Mouse (Mus musculus) small intestine, adult 2 months (tissue): ENCODE data around the gene Slc17a7. TPM values are rescaled to one million over a fixed set of nuclear protein-coding genes. Genes with fewer than 3 reads are reported as not detected.
A peak's percentile ranks its signal among the peaks of the same experiment; 100 is the strongest.
"Not testable (repeated sequence)": the region's sequence is repeated elsewhere in the genome, so short reads cannot be mapped to it uniquely, and the experiment has no call there.

Source experiments
- H3K27ac ChIP-seq: fragments of 200-500 bp; 2 replicates; pipeline ENCODE4 v1.5.1; 2012; ENCODE audit warnings: low read depth, low read length, control low read depth, inconsistent platforms; ENCODE audit not compliant: insufficient read depth
- H3K27me3 ChIP-seq: fragments of 200-500 bp; 2 replicates; pipeline ENCODE4 v1.6.1; 2012; ENCODE audit warnings: mild to moderate bottlenecking, moderate library complexity, low read length, inconsistent platforms; ENCODE audit not compliant: control insufficient read depth, insufficient read depth
- H3K36me3 ChIP-seq: fragments of 200-500 bp; 2 replicates; pipeline ENCODE4 v1.6.1; 2012; ENCODE audit warnings: mild to moderate bottlenecking, low read length, control low read depth, inconsistent platforms; ENCODE audit not compliant: control insufficient read depth, insufficient read depth
- H3K4me1 ChIP-seq: fragments of 200-500 bp; 2 replicates; pipeline ENCODE4 v1.6.1; 2012; ENCODE audit warnings: low read length, inconsistent platforms, mixed read lengths; ENCODE audit not compliant: control insufficient read depth, insufficient read depth, insufficient read length
- H3K4me3 ChIP-seq: fragments of 200-500 bp; 2 replicates; pipeline ENCODE4 v1.5.1; 2012; ENCODE audit warnings: low read depth, mild to moderate bottlenecking, control low read depth, inconsistent platforms, low read length, moderate library complexity
- CTCF ChIP-seq: fragments of 200-500 bp; IDR thresholded peaks from 2 replicates; pipeline ENCODE4 v1.5.1; 2012; ENCODE audit warnings: low read depth, mild to moderate bottlenecking, control low read depth, inconsistent platforms, low read length, moderate library complexity, mixed read lengths; ENCODE audit not compliant: insufficient replicate concordance, insufficient read length; ENCODE audit errors: extremely low read depth
- POLR2A ChIP-seq: fragments of 200-500 bp; IDR thresholded peaks from 2 replicates; pipeline ENCODE4 v1.6.1; 2012; ENCODE audit warnings: low read depth, mild to moderate bottlenecking, control low read depth, inconsistent platforms, low read length, moderate library complexity
- WGBS: fragments of 180-500 bp; shearing (Covaris S2); methylation state at CpG from one replicate; pipeline ENCODE4 v1.1.7; 2018; 5-methylcytosine and 5-hydroxymethylcytosine counted together
- polyA plus RNA-seq: library from polyadenylated mRNA; depleted of rRNA; stranded (reverse); fragments of >200 nt; gene quantifications from 2 replicates; pipeline ENCODE4 v1.2.3, GENCODE M21; 2012

Slc17a7 gene
- polyA plus RNA-seq, 1 experiment, result 0.09 TPM

DNA sequence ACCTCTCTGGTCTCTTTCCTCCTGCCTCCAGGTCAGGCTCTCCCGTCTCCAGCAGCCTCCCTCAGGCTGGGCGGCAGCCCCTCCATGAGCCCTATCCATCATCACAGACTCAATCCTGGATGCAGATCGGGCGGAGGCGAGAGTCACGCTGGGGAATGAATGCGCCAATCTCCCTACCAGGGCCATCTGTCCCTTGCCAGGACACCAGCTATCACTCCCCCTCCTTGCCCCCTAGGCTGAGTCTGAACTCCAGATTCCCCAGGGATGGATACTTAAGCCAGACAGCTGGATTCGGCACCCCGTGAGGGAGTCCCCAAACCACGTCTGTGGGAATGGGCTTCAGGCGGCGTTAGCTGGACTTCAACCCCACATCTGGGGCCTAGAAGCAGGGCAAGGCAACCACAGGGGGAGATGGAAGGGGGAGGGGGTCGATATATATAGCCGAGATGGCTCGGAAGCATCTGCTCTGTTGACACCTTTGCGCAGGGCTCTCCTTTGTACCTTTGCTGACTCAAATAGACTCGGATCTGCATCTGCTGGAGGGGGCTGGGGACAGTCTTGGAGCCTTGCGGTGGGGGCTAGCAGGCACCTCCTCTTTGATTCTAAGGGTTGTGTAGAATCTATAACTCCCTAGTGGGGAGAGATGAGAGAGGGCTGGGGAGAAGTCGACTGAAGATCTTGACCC lies 4.2 kb downstream of the Slc17a7 start:
- Histone ChIP-seq H3K36me3 (no peaks in the 10 kb centered on the region), H3K27me3 (peaks cover 65% of the 10 kb centered on the region), H3K4me1 (0 out of 2 replicates have a peak, but pooled peaks cover 3% of the 10 kb centered on the region), H3K4me3 (no peak overlapping the region), H3K27ac (no peak overlapping the region)
- TF ChIP-seq CTCF, result no peak
- TF ChIP-seq POLR2A, result no peak
- WGBS, result 9% methylated on average over 19 of the region's 19 CpGs

DNA sequence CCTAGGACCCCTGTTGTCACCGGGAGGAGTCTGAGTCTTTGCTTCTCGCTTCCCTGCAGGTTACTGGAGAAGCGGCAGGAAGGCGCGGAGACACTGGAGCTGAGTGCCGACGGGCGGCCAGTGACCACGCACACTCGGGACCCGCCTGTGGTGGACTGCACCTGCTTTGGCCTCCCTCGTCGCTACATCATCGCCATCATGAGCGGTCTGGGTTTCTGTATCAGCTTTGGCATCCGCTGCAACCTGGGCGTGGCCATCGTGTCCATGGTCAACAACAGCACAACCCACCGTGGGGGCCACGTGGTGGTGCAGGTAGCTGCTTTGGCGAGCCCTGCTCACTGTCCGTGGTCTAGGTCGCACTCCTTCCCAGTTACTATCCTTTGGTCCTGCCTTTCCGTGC lies 4.9 kb downstream of the Slc17a7 start:
- no peaks in the 10 kb centered on the region for H3K36me3 ChIP-seq
- WGBS, result 12% methylated on average over 24 of the region's 24 CpGs
- H3K27me3 ChIP-seq, result peaks cover 65% of the 10 kb centered on the region
- 0 out of 2 replicates have a peak, but pooled peaks cover 3% of the 10 kb centered on the region for H3K4me1 ChIP-seq
- H3K4me3 ChIP-seq, result no peak overlapping the region
- TF ChIP-seq CTCF, result no peak
- no peak for TF ChIP-seq POLR2A
- no peak overlapping the region for H3K27ac ChIP-seq

DNA sequence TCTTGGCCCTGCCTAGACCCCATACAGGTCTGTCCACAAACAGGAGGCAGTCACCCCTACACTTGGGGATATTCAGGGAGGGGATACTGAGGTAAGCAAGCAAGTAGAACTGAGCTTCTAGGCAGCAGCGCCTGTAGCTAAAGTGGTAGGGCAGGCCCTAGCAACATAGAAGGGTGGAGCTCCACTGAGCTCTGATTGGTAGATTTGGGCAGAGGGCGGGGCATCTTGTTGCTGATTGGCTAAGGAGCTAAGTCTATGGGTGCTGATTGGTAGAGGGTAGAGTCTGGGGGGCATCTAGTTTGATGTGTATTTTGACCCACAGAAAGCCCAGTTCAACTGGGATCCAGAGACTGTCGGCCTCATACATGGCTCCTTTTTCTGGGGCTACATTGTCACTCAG lies 5.7 kb downstream of the Slc17a7 start:
- Histone ChIP-seq H3K36me3 (no peaks in the 10 kb centered on the region), H3K27ac (no peak overlapping the region), H3K4me1 (0 out of 2 replicates have a peak, but pooled peaks cover 3% of the 10 kb centered on the region), H3K4me3 (no peak overlapping the region), H3K27me3 (peaks cover 61% of the 10 kb centered on the region)
- 93% methylated on average over 3 of the region's 3 CpGs for WGBS
- TF ChIP-seq CTCF, result no peak
- TF ChIP-seq POLR2A, result no peak

DNA sequence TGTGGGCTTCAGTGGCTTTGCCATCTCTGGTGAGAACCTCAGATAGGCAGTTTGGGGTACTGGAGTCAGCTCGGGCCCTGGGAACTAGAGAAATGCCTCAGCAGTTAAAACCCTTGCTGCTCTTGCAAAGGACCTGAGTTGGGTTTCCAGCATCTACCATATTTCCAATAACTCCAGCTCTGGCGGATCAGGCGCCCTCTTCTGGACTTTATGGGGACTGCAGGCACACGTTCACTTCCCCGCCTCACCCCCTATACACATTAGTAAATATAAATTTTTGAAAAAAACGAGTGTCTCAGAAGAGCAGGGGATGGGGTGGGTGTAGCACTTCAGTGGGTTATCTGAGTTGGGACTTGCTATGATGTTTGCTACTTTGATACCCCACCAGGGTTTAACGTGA lies 9.2 kb downstream of the Slc17a7 start:
- 0 out of 2 replicates have a peak, but pooled peaks cover 3% of the 10 kb centered on the region for H3K4me1 ChIP-seq
- no peak overlapping the region for H3K27ac ChIP-seq
- no peaks in the 10 kb centered on the region for H3K36me3 ChIP-seq
- TF ChIP-seq CTCF (peak; percentile 49; the same call in 1 of the 2 replicates), POLR2A (no peak)
- H3K4me3 ChIP-seq, result no peak overlapping the region
- peaks cover 66% of the 10 kb centered on the region for H3K27me3 ChIP-seq
- 60% methylated on average over 7 of the region's 7 CpGs for WGBS

DNA sequence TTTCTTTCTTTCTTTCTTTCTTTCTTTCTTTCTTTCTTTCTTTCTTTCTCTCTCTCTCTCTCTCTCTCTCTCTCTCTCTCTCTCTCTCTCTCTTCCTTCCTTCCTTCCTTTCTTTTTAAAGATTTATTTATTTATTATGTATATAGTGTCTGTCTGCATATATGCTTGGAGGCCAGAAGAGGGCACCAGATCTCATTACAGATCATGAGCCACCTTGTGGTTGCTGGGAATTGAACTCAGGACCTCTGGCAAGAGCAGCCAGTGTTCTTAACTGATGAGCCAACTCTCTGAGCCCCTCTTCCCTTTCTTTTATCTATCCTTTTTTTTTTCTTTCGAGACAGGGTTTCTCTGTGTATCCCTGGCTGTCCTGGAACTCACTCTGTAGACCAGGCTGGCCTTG lies 10.0 kb downstream of the Slc17a7 start:
- TF ChIP-seq CTCF, result peak; percentile 46; the same call in 1 of the 2 replicates
- 53% methylated on average over 1 of the region's 1 CpGs for WGBS
- H3K27ac ChIP-seq, H3K4me1 ChIP-seq, H3K36me3 ChIP-seq, H3K4me3 ChIP-seq: not testable (repeated sequence)
- peaks cover 66% of the 10 kb centered on the region for H3K27me3 ChIP-seq

DNA sequence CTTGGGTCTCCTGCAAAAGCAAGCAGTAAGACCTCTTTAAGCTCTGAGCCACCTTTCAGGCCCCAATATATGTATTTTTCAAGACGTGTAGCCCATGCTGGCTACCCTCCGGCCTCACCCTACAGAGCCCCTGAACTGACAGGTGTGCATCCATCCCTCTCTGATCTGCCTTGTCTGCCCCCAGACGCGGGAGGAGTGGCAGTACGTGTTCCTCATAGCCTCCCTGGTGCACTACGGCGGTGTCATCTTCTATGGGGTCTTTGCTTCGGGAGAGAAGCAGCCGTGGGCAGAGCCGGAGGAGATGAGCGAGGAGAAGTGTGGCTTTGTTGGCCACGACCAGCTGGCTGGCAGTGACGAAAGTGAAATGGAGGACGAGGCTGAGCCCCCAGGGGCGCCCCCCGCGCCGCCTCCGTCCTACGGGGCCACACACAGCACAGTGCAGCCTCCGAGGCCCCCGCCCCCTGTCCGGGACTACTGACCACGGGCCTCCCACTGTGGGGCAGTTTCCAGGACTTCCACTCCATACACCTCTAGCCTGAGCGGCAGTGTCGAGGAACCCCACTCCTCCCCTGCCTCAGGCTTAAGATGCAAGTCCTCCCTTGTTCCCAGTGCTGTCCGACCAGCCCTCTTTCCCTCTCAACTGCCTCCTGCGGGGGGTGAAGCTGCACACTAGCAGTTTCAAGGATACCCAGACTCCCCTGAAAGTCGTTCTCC lies 11.0 kb downstream of the Slc17a7 start:
- WGBS, result 8% methylated on average over 28 of the region's 29 CpGs
- Histone ChIP-seq H3K4me3 (no peak overlapping the region), H3K27me3 (peaks cover 64% of the 10 kb centered on the region), H3K36me3 (no peaks in the 10 kb centered on the region), H3K4me1 (no peaks in the 10 kb centered on the region), H3K27ac (no peak overlapping the region)
- TF ChIP-seq POLR2A, result no peak
- TF ChIP-seq CTCF, result no peak

DNA sequence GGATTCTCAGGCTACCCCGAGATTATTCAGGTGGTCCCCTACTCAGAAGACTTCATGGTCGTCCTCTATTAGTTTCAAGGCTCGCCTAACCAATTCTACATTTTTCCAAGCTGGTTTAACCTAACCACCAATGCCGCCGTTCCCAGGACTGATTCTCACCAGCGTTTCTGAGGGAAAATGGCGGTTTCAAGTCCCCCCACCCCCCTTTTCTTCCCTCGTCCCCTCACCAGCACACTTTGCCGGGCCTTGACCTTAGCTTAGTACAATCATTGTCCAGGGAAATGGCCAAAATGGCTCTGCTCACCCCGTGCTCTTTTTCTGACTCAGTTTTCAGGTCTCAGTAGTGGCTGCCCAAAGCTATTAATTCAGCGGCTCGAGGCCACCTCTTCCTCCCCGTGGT lies 11.6 kb downstream of the Slc17a7 start:
- Histone ChIP-seq H3K36me3 (no peaks in the 10 kb centered on the region), H3K4me1 (no peaks in the 10 kb centered on the region), H3K4me3 (no peak overlapping the region), H3K27ac (no peak overlapping the region), H3K27me3 (peaks cover 58% of the 10 kb centered on the region)
- no peak for TF ChIP-seq CTCF
- 5% methylated on average over 13 of the region's 13 CpGs for WGBS
